Mouse (Mus musculus): ENCODE data around the gene Olfr974.
"Not testable (repeated sequence)": the region's sequence is repeated elsewhere in the genome, so short reads cannot be mapped to it uniquely, and the experiment has no call there.

The Olfr974 gene

DNA sequence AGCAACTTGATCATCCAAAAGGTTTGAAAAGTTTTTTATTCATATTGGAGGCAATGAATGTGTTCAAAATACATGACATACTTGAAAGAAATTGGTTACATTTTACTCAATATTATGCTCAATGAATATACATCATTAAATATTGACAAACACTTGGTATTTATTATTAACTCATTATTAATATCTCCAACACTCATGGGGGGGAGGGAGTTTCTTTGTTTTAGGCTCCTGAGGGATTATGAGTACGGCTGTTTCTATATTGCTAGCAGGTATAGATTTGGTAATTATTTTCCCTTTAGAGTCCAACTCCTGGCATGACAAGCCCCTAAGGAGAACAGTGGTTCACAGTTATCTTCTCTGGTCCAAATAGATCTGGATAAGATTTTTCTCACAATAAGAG, at the start of gene Olfr974:
Gene Olfr974 (plus strand): TSS at position 301 of the 400 bp plus-strand sequence.
- in situ Hi-C loops (cut with MboI): no loop called here

DNA sequence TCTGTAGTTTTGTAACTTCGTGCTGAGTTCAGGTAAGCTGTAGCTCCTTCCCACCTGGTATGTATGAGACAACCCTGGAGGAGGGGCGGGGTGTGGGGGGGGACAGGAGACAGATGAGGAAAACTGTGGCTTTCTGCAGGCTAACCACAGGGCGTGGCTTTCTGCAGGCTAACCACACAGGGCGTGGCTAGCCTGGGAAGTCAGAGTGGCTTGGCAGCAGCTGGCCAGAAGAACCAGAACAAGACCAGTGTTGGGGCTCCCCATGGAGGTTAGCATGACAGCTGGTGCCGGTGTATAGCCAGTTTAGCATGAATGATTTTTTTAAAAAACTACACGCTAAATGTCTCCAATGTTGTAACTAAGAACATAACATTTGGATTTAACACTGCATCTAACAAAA, 32.2 kb upstream of the Olfr974 start:
- in situ Hi-C loops (cut with MboI): no loop called here

DNA sequence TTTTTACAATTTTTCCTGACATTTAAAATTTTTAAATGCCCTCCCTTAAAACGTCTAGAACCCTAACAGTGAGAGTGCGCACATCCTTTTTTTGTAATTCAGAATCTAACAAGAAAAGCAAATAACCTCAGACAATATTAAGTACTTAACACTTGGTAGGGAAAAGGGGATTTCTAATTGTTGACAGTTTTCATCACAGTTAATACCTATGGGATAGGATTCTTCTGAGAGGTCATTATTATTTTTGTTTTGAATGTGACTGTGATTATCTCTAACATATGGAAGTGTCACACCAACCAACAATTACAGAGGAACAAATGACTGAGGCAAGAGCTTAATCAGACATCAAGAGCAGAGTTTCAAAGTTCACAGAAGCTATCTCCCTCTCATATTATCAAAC, 30.3 kb upstream of the Olfr974 start, which contains the start of gene Olfr229:
Gene Olfr229 (plus strand): TSS at position 301 of the 400 bp plus-strand sequence.
- in situ Hi-C loops (cut with MboI): no loop called here

GRCm38 (mm10) chr9:39909939-39910338, 27.4 kb upstream of the Olfr974 start:
- in situ Hi-C loops (cut with MboI): no loop called here

GRCm38 (mm10) chr9:39927975-39928836, 9.1 kb upstream of the Olfr974 start:
- in situ Hi-C loops (cut with MboI): not testable (repeated sequence)

DNA sequence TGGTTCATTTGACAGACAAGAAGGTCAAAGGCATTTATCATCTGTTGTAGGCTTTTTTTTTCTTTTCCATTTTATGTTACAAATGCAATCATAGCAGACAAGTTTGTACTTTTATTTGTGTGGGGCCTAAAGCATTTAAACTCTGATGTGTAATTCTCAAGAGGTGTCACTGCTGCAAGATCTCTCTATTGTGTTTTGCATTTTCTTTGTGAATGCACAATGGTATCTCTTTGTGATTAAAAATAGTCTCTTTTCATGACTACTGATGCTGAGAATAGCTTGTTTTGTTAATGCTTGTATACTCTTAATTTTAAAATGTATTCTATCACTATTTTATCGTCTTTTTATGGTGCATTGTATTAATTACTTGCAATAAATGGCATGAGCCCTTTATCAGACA, 8.5 kb upstream of the Olfr974 start:
- in situ Hi-C loops (cut with MboI): not testable (repeated sequence)

GRCm38 (mm10) chr9:39951946-39952345, 14.6 kb downstream of the Olfr974 start, which contains the start of gene Olfr975:
Olfr975 (minus strand) TSS chr9:39952046.
- in situ Hi-C loops (cut with MboI): no loop called here

DNA sequence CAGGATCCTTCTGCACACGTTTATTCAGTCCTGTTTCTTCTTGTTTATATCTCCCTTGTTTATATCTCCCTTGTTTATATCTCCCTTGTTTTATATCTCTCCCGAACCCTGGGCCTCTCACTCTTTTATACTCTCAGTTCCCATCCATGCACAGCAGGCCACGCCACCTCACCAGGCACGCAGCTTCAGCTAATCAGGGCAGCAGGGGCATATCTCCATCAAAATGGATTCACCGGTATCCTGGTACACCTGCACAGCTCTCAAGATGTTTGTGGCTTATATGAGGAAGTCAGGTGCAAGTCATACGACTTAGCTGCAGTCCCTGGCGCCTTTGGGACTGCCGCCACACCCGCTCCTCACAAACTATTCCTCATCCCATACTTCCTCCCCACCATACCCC, 23.7 kb downstream of the Olfr974 start, which contains the start of gene Olfr976:
Gene Olfr976 (minus strand): TSS at position 101 of the 400 bp plus-strand sequence.
- in situ Hi-C loops (cut with MboI): not testable (repeated sequence)

GRCm38 (mm10) chr9:39976581-39977145, 39.4 kb downstream of the Olfr974 start:
- in situ Hi-C loops (cut with MboI): not testable (repeated sequence)

- in situ Hi-C loops (cut with MboI): no loop called here
Observed at GRCm38 (mm10) chr9:39991813-39992212, 54.5 kb downstream of the Olfr974 start, which contains the start of gene Olfr978. Olfr978 (plus strand) TSS chr9:39992113.
